Mouse (Mus musculus) testis, postnatal 10 days (tissue): Measurements from ENCODE around the gene Xpo5.

Source experiments
- DNase-seq: peaks from one replicate; pipeline ENCODE4 v3.0.0; 2021; ENCODE audit warnings: low spot score

Gene Xpo5

DNA sequence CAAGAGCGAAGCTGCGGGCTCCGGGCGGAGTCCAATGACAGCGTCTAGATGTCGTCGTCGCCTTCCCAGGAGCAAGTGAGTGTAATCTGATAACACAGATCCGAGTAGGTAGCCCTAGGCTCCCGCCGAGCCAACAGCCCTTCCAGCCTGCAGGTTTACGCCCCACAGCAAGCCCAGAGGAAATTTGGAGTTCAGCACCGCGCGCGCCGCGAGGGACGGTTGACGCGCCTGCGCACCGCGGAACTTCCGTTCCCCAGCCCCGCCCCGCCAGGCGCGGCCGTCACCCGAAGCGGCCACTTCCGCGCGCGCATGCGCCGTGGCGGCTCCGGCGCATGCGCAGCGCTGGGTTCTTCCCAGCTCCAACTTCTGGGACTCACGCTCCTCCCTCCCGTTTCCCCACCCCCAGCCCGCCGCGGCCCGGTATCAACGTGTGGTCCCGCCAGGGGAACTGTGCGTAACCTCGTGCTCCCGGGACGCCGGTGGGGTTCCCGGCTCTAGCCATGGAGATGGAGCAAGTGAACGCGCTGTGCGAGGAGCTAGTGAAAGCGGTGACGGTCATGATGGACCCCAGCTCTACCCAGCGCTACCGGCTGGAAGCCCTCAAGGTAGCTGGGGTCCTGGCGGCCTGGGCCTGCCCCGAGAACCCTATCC, at the start of gene Xpo5, which contains the start of gene Polh:
TSS of gene Xpo5 (plus strand) at position 362 of the 651 bp plus-strand sequence.
TSS of gene Polh (minus strand) at position 225 of the 651 bp plus-strand sequence.
- DNase-seq, result peak; percentile 95

DNA sequence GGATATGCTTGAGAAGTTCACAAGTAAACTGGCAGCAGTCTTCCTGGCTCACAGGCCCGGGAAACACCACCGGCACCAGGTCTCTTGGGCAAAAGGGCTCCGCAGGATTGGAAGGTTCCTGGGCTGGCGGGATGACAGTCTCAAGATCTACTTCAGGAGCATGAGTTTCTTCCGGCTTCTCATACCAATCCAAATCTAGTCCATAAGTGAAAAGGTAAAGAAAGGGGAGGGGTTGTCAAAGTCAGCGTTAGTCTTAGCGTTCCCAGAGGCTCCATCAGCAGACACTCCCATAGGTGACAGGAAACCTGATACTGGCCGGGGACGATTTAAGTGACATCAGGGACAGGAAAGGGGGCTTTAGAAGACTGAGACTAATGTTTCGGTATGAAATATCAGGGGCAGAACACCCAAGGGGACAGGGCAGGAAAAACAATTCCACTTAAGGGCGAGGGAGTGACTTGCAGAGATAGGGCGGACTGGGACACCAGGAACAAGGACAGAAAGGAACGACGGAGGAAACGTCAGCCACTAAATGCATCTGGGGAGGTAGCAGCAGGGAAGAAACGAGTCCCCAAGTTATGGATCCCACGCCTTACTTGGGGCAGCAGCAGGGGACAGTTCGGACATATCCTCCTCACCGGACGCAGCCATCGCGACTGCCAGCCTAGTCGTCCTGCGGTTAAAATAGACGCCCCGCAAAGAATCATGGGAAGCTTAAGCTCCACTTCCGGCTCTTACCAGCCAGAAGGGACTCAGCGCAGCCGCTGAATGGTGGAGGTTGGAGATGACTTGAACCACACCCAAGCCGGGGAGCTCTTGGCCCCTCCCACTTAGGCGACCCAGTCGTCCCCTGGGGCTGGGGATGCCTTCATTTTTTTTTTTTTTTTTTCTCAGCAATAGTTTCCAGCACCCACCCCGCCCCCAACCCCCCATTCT, 49.5 kb upstream of the Xpo5 start, which contains the start of gene Mad2l1bp:
TSS of gene Mad2l1bp (minus strand) at position 707 of the 936 bp plus-strand sequence.
- DNase-seq, result peak; percentile 87

DNA sequence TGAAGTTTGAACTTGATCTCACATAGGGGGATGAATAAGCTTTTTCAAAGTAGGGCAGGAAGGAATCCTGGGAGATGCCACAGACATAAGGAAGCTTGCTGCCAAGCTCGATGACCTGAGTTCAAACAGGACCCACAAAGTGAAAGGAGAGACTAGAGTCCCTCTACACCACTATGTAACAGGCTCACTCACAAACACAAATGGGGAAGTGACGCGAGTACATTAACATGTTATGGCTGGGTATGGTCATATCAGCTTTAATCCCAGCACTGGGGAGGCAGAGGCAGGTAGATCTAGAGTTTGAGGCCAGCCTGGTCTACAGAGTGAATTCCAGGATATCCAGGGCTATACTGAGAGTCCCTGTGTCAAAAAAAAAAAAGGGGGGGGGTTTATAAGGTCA, 48.2 kb upstream of the Xpo5 start:
- no peak for DNase-seq

DNA sequence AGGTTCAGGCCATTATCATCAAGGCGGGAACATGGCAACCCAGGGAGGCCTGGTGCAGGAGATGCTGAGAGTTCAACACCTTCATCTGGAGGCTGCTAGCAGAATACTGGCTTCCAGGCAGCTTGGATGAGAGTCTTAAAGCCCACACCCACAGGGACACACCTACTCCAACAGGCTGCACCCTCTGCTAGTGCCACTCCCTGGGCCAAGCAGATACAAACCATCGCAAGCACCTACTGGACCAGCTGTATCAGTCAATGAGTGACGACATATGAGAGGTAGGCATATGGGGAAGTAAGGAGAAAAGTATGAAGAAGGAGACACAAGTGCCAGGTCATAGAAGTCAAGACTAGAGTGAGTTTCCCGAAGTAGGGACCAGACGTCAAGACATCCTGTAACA, 45.9 kb upstream of the Xpo5 start:
- no peak for DNase-seq

DNA sequence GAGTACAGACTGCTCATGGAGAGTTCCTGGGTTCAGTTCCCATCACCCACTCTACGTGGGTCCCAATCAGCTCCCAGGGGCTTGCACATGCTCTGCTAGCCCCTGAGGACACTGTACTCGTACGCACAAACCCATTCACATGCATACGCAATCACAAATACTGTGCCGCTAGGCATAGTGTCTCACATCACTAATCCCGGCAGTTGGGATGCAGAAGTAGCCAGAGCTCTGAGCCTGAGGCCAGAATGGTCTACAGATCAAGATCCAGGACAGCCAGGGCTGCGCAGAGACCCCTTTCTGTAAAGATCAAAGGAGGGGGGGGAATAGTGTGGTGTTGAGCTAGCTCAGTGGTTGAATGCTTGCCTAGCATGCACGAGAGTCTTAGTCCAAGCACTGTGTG, 45.5 kb upstream of the Xpo5 start:
- DNase-seq, result no peak

DNA sequence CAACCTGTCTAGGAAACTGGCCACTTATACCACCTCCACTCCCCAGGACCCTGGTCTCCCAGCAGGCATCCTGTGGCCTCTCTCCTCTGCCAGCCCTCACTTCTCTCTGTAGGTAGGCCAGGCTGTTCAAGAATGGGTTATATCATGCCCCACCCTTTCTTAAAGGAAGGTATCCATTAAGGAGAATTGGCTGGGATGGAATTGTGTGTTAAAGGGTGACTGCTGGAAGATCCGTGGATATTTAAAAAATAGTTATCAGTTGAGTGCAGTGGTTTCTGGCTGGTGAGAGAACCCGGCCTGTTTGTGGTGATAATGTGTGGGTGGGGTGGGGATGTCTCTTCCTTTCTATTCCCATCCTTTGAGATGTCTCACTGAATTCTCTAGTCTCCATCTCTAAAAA, 43.3 kb upstream of the Xpo5 start:
- DNase-seq, result no peak

DNA sequence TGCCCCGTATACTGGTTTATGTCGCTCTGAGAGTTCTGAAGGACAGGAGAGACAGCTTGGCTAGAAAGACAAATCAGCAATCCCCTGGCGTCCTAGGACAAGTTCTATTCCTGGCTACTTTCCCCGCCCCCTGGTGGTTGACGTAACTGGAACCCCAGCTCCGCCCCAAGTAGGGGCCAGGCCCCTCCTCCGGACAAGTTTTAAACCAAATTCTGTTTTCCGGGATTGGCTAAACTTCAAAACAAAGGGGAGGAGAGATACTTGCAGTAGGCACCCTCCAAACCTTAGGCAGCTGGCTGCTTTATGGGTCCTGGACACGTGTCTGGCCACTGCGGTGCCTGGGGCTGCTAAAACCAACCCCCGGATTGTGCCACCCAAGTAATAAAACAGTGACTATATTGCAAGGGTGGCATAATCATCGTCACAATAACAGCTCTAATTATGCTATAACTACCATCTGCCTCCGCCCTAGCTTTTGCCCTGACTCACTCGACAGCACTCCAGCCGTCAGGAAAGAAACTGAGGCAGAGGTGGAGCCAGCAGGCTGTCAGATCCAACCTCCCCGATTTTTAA, 42.4 kb upstream of the Xpo5 start:
- DNase-seq, result peak; percentile 93

DNA sequence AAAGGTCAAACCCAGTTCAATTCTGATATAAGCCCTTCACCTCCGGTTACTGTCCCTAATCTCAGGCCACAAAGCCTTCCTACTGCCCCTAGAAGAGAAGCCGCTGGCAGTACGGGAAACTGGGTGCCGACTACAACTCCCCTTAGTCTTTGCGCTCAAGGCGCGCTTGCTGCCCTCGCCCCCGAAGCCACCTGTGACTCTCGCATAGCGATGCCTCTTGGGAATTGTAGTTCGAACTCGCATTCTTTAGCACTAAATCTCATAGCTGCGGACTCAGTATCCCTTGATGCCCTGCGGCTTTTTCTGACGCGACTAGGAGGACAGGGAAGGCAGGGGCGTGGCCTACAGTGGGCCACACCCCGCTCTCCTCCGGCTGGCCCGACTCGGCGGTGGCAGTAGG, 41.9 kb upstream of the Xpo5 start, which contains the start of gene Gtpbp2:
TSS of gene Gtpbp2 (plus strand) at position 347 of the 400 bp plus-strand sequence.
- peak; percentile 95 for DNase-seq

DNA sequence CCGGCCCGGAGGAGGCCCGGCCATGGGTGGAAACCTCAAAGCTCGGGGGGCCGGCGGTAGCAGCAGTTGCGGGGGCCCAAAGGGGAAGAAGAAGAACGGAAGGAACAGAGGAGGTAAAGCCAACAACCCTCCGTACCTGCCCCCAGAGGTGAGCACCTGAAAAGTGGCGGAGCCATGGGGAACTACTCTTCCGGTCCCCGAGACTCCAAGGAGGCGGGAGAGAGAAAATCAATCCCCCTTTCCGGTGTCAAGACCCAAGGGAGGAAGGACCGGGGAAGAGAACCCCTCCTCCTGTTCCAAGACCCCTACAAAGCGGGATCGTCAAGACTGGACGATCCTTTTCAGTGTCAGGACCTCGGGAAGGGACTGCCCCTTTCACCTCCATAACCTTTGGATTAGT, 41.4 kb upstream of the Xpo5 start:
- DNase-seq, result no peak

DNA sequence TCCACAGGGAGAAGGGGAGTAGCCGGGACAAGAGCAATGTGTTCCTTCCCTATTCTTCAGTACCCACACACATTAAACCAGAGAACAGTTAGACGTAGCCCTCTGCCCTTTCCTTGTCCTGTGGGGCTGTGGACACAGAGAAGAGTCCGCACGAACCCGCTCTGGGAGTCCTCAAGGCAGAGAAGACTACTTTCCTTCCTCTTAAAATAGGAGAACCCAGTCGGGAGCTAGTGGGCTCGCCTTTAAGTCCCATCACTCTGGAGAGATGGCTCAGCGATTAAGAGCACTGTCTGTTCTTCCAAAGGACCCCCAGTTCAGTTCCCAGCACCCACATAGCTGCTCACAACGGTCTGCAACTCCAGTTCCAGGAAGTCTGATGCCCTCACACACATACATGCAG, 40.9 kb upstream of the Xpo5 start:
- no peak for DNase-seq

DNA sequence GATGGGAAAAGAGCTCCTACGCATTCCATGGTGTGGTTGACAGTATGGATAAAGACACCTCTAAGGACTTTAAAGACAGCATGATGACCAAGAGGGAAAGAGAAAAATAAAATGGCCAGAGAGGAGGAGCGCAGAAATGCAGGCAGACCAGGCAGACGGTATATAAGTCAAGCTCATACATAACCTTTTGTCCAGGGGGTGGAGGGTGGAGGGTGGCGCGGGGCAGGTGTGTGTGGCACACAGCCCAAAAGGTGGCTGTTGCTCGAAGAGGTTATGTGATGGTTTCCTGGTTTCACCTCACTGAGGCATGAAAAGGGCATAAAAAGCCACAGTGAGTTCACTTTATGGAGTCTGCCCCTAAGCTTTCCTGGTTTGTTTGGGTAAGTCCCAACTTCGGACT, 40.0 kb upstream of the Xpo5 start:
- DNase-seq, result no peak

DNA sequence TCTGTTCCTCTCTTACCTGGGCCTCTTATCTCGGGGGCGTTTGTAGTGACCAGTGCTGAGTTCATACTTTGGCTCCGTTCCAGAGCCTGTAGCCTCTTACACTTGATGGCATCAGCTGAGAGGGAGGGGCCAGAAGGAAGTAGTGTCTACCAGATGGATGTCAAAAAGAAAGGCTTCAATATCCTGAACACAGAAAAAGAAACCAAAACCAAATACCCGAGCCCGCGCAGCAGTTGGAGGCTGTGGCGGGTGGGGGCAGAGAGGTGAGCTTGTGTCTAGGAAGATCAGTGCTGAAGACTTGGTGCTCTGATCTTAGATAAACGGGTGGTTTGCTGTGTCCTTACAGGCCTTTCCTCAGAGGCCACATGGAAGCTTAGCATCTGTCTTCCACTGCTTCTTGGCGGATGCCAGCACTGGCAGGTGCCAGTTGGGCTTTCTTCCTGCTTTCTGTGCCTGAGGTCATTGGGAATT, 39.6 kb upstream of the Xpo5 start:
- no peak for DNase-seq

DNA sequence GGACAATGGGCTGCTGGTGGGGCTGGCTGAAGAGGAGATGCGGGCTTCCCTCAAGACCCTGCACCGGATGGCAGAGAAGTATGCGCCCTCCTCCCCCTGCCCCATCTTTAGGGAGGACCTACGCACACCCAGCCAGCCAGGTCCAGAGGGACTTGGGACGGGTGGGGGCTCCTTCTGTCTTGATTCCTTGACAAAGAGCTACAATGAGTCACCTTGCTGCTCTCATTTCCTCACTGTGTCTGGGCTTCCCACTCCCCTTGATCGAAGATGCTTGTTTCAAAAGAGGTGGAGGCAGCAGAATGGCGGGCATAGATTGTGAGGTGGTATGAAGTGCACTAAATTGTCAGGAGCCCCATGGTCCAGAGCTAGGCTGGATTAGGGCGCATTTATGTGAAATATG, 38.3 kb upstream of the Xpo5 start:
- DNase-seq, result no peak

DNA sequence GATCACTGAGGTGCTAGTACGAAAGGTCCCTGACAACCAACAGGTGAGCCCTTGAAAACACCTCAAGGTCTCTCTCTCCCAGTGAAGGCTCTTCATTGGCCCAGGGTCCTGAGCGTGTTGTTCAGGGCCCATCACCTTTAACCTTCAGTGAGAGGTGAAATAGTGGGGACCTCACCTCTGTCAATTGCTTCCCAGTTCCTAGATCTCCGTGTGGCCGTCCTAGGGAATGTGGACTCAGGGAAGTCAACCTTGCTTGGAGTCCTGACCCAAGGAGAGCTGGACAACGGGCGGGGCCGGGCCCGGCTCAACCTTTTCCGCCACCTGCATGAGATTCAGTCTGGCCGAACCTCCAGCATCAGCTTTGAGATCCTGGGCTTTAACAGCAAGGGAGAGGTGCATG, 37.8 kb upstream of the Xpo5 start:
- no peak for DNase-seq

DNA sequence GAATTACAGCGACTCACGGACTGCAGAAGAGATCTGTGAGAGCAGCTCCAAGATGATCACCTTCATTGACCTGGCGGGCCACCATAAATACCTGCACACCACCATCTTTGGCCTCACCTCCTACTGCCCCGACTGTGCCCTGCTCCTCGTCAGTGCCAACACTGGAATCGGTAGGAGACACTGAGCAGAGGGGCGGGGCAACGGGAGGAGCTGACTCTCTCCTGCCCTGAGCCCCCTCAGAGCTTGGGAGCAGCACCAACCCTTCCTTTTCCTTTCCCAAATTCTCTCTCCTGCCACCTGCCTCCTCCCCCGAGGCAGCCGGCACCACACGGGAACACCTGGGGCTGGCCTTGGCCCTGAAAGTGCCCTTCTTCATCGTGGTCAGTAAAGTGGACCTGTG, 37.1 kb upstream of the Xpo5 start:
- peak; percentile 54 for DNase-seq

DNA sequence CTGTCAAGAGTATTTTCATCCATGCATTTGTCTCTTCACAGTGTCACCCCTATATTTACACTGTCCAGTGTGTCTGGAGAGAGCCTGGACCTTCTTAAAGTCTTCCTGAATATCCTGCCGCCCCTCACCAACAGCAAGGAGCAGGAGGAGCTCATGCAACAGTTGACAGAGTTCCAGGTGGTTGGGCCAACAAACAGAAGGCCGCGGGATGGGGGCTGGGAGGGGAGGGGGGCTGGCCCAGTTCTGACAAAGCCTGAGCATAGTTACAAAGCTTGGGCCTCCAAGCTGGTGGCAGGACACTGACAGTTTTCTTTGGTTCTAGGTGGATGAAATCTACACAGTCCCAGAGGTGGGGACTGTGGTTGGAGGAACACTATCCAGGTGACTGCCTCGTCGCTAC, 36.3 kb upstream of the Xpo5 start:
- no peak for DNase-seq

DNA sequence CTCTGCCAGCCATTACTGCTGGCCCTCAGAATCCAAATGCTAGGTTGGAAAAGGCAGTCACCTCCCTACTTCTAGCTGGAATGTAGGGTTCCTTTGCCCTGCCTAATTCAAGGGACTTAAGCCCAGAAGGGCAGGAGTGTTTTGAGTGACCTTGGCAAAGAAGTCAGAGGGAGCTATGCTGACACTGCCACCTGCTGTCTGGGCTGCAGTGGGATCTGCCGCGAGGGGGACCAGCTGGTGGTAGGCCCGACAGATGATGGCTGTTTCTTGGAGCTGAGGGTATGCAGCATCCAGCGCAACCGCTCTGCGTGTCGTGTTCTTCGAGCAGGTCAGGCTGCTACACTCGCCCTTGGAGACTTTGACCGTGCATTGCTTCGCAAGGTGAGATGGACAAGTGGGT, 35.6 kb upstream of the Xpo5 start:
- DNase-seq, result peak; percentile 53

DNA sequence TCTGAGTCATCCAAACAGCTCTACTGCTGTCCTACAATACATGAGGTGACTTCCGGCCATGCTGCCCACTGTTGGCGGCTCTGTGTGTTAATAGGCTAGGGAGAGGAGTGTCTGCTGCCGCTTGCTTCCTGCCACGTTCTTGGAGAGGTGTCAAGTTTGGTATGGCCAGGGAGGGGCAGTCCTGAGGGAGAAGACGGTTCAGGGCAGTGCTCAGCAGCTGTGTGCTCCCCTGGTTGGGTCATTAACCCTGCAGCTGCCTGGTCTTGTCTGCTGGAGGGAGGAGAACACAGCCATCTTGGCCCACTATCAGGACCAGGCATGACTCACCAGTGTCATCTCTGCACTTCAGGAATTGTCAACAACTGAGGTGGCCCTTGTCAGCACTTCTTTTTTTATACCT, 34.3 kb upstream of the Xpo5 start:
- DNase-seq, result no peak

DNA sequence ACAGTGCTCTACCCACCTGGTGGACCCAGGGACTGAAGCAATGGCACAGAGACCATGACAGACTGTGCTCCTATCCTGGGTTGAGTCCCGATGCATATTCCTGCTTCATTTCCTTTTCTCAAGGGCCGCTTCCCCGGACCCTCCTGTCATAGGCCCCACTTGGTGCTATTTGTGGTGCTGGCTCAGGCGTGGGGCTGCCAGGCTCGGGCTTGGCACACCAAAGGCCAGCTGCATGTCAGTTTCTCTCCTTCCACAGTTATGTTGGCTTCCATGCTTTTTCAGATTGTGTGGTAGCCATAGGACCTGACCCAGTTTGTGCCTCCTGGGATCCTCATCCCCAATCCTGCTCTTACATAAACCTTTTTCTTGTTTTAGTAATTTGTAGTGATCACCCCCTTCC, 33.8 kb upstream of the Xpo5 start:
- no peak for DNase-seq

DNA sequence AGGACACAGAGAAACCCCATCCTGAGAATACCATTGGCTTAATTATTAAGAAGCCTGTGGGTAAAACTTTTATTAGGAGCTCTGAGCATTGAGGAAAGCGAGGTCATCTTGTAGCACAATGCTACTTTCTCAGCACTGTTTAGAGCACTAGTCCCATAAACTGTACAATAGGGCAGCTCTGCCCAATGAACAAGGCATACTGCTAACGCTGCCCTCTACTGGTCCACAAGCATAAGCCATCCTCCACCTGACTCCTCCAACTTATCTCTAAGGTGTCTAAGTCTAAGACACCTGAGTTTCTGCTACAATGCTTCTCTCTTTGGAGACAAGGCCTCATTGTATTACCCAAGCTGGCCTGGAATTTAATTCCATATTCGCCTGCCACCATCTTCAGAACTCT, 32.0 kb upstream of the Xpo5 start:
- no peak for DNase-seq

DNA sequence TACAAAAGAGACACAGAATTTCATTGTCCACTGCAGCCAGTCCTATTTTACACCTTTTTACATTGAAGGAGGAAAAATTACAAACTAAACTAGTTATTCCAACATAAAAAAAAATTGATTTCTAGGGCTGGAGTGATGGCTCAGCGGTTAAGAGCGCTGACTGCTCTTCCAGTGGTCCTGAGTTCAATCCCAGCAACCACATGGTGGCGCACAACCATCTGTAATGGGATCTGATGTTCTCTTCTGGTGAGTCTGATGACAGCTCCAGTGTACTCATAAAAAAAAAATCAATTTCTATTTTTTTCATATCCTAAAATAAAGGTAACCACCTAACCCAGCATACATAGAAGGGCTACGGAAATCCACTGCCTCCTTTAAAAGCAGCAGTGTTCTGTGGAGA, 20.3 kb upstream of the Xpo5 start:
- DNase-seq, result no peak

DNA sequence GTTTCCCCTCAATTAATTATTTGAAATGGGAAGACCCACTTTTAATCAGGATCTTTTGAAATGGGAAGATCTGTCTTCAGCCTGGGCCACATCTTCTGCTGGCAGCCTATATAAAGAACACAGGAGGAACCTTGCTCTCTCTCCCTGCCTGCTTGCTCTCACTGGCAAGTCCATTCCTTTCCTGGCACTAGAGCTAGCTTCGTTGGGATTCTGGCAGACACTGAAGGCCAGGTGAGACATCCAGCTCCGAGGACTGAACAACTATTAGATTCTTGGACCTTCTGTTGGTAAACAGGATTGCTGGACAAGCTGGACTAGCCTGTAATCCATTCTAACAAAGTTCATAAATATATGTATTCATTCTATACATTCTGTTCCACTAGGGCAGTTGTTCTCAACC, 13.8 kb upstream of the Xpo5 start:
- DNase-seq, result no peak

DNA sequence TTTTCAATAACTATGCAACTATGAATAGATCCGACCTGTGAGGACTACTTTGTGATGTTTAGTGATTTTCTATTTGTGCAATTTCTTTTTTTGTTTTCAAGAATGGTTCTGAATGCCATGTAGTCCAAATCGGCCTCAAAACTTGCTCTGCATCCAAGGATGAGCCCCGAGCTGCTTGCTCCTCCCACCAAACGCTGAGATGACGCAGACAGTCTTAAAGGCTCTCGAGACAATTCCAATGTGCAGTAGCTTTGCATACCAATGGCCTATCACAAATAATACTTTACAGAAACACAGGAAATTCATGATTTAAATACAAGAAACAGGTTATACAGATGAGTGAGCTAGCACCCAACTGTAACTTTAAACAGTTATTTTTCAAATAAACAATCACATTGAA, 1.4 kb upstream of the Xpo5 start:
- DNase-seq, result no peak
